Mouse (Mus musculus) ES-E14 (cell line): Measurements from ENCODE around the gene Olfr97.

Source experiments
- HCFC1 ChIP-seq: IDR thresholded peaks from 2 replicates; pipeline ENCODE4 v1.6.1; 2012; ENCODE audit warnings: low read length, inconsistent platforms, borderline replicate concordance; ENCODE audit not compliant: insufficient read depth
- ZC3H11A ChIP-seq: IDR thresholded peaks from 2 replicates; pipeline ENCODE4 v1.6.1; 2012; ENCODE audit warnings: low read depth, mild to moderate bottlenecking, inconsistent platforms, low read length, borderline replicate concordance

- TF ChIP-seq HCFC1, result no peak
- TF ChIP-seq ZC3H11A, result no peak
These were observed 17.3 kb downstream of the Olfr97 start, which contains the start of gene Olfr96 for GRCm38 (mm10) chr17:37219846-37220245.
